Mouse (Mus musculus) lung, adult 2 months (tissue): ENCODE measurements around the gene Slfn5. TPM values are rescaled to one million over a fixed set of nuclear protein-coding genes. Genes with fewer than 3 reads are reported as not detected.
A peak's percentile ranks its signal among the peaks of the same experiment; 100 is the strongest.
"Not testable (repeated sequence)": the region's sequence is repeated elsewhere in the genome, so short reads cannot be mapped to it uniquely, and the experiment has no call there.

Experiments
- DNase-seq: peaks from one replicate; pipeline ENCODE4 v3.0.0; 2022
- H3K4me1 ChIP-seq: fragments of 200-500 bp; 2 replicates; pipeline ENCODE4 v1.6.1; 2011; ENCODE audit warnings: low read length; ENCODE audit not compliant: control insufficient read depth, insufficient read depth
- H3K4me3 ChIP-seq: fragments of 200-500 bp; replicated peaks from 2 replicates; pipeline ENCODE3; 2011; ENCODE audit warnings: low read depth, mild to moderate bottlenecking, control low read depth, low read length; ENCODE audit errors: extremely low read depth
- CTCF ChIP-seq: fragments of 200-500 bp; IDR thresholded peaks from 2 replicates; pipeline ENCODE4 v1.5.1; 2011; ENCODE audit warnings: mild to moderate bottlenecking, low read length, control low read depth; ENCODE audit not compliant: insufficient read depth
- POLR2A ChIP-seq: fragments of 200-500 bp; IDR thresholded peaks from 2 replicates; pipeline ENCODE4 v1.6.1; 2011; ENCODE audit warnings: low read depth, mild to moderate bottlenecking, control low read depth, low read length, borderline replicate concordance; ENCODE audit errors: extremely low read depth
- WGBS: fragments of 180-500 bp; shearing (Covaris S2); methylation state at CpG from one replicate; pipeline ENCODE4 v1.1.7; 2018; 5-methylcytosine and 5-hydroxymethylcytosine counted together
- polyA plus RNA-seq: library from polyadenylated mRNA; depleted of rRNA; stranded (reverse); fragments of >200 nt; gene quantifications from 2 replicates; pipeline ENCODE4 v1.2.3, GENCODE M21; 2012

Gene Slfn5
- polyA plus RNA-seq, 1 experiment: 25.1 TPM

DNA sequence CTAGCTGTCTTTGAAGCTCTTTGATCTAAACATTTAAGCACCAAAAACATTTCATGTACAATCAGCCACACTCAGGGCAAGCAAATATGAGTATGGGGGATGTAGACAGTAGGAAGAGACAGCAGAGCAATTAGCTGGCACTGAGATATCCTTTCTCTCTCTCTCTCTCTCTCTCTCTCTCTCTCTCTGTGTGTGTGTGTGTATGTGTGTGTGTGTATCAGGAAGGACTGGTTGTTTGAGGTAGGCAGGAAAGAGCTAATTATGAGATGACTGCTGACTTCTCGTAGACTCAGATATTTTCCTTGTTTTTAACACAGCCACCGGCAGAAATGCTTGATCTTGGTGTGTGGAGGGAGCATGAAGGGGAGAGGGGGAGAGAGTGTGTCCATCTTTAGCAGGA lies 10.6 kb downstream of the Slfn5 start:
- WGBS: 30% methylated on average over 2 of the region's 2 CpGs
- TF ChIP-seq CTCF (no peak), POLR2A (no peak)
- no peak overlapping the region for H3K4me3 ChIP-seq
- peaks cover 3% of the 10 kb centered on the region; the same call in 1 of the 2 replicates for H3K4me1 ChIP-seq
- no peak for DNase-seq

DNA sequence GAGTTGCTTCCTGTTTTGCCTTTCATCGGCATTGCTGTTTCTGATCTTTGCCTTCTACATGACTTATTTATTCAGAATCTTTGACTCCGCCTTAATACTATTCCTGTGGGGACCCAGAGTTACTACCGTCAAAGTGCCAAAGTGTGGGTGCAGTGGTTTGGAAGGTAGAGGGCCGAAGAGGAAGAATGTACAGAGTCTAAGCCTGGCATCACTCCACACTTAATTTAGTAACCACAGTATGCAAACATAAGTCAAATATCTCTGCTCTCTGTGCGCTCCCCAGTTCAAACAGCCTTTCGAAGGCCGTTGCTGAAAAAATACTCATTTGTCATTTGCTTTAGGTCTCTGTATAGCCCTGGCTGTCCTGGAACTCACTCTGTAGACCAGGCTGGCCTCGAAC lies 11.1 kb downstream of the Slfn5 start:
- WGBS: 49% methylated on average over 8 of the region's 8 CpGs

DNA sequence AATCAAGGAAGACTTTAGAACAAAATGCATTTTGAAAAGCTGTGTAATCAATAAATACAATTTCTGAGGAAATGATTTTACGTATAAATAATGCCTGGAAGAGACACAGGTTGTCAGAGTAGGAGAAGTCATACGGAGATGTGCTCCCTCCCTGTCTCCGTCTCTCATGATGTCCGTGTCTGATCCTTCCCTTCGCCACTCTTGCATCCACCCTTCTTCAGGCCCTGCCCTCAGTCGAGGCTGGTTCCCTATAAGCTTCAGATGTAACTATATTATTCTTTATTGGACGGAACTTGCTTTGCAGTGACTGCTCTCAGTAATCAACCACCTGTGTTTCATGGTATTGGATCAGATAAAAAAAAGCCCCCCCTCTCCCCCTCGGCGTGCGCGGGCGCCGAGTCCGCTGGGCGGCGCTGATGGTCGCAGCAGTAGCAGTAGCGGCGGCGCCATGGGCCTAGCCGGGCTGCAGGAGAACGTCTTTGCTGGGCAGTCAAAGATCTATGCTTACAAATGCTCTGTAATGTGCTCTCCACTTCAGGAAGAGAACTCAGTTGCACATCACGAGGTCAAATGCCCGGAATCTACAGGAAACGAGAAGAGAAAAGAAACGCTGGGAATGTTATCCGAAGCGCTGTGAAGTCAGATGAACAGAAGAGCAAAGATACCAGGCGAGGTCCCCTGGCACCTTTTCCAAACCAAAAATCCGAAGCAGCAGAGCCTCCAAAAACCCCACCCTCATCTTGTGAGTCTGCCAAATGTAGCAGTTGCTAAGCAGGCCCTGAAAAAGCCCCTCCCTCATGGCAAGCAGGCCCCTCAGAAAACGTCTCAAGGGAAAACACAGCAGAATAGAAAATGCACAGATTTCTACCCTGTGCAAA lies 19.8 kb downstream of the Slfn5 start:
- WGBS: 16% methylated on average over 31 of the region's 31 CpGs
- peak; percentile 7; the same call in 1 of the 2 replicates for TF ChIP-seq CTCF
- TF ChIP-seq POLR2A: no peak
- peak overlapping the region; percentile 4 for H3K4me3 ChIP-seq
- peaks cover 6% of the 10 kb centered on the region for H3K4me1 ChIP-seq
- DNase-seq: no peak

More for the DNA sequence above, 11.1 kb downstream of the Slfn5 start:
- Histone ChIP-seq H3K4me1 (peaks cover 3% of the 10 kb centered on the region; the same call in 1 of the 2 replicates), H3K4me3 (no peak overlapping the region)
- no peak for DNase-seq
- no peak for TF ChIP-seq CTCF
- TF ChIP-seq POLR2A: no peak

DNA sequence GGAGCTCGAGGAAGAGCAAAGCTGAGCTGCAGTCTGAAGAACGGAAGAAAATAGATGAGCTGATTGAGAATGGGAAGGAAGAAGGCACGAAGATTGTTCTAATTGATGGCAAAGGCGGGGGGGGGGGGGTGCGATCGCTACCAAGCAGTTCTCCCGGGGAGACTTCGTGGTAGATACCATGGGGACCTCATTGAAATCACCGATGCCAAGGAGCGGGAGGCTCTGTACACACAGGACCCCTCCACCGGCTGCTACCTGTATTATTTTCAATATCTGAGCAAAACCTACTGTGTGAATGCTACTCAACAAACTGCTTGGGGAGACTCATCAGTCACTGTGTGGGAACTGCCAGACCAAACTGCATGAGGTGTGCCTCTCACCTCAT lies 20.4 kb downstream of the Slfn5 start:
- peaks cover 6% of the 10 kb centered on the region for H3K4me1 ChIP-seq
- TF ChIP-seq POLR2A (no peak), CTCF (no peak)
- 78% methylated on average over 9 of the region's 11 CpGs for WGBS
- H3K4me3 ChIP-seq: no peak overlapping the region
- DNase-seq: no peak

DNA sequence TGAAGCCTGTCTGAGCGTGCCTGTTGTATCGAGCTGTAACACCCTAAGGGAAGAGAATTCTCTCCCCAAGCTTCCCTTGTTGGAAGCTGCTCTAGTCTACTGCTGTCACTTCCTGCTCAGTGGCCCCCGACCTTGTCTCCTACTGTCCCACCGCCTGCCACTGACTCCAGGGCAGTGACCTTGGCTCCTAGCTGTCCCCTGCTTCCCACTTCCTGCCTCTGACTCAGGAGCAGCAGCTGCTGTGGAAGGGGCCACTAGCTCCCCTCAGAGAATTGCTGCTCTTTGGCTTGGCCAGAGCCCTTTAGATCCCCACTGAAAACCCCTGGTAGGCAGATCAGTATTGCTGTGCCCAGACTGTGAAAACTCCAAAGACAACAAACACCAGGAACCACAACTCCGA lies 22.8 kb downstream of the Slfn5 start:
- TF ChIP-seq CTCF (no peak), POLR2A (no peak)
- DNase-seq: no peak
- no peak overlapping the region for H3K4me3 ChIP-seq
- WGBS: 32% methylated on average over 5 of the region's 5 CpGs
- H3K4me1 ChIP-seq: peaks cover 6% of the 10 kb centered on the region

DNA sequence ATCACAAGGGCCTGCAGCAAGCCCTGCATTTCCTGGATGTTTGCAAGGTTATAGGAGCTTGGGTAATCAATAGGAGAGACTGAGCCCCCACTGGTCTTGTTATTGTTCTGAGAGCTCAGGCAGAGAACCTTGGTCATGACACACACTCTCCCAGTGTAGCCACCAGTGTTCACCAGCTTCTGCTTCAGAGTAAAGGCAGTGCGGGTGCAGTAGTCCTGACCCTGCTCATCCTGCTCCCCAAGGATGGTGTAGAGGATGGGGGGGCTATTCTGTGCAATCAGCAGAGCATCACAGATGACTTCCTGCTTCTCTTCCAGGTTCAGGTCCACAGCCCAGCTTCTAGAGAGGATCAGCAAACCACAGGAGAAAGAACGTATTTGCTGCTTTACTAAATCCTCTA lies 31.3 kb downstream of the Slfn5 start:
- not testable (repeated sequence) for H3K4me3 ChIP-seq, DNase-seq, H3K4me1 ChIP-seq
- 78% methylated on average over 2 of the region's 2 CpGs for WGBS

DNA sequence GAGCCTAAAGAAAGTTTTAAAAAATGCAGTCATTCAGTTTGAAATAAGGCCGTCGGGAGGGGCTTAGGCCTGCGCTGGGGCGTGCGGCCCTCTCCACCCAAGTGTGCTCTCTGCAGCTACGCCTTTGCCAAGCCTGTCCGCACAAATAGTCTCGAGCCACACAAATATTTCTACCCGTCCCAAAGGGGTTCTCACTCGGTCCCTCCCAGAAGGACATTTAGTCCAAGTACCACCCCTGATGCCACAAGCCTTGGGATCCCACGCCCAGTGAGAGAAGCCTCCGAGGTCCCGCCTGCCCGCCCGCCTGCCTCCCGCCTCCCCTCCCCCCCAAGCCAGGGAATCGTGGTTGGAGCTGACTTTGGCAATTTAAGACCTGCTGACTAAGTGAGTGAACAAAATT lies 32.0 kb downstream of the Slfn5 start:
- WGBS: 84% methylated on average over 17 of the region's 17 CpGs
- Histone ChIP-seq H3K4me3 (no peak overlapping the region), H3K4me1 (no peaks in the 10 kb centered on the region)
- no peak for TF ChIP-seq POLR2A
- no peak for TF ChIP-seq CTCF
- DNase-seq: no peak

DNA sequence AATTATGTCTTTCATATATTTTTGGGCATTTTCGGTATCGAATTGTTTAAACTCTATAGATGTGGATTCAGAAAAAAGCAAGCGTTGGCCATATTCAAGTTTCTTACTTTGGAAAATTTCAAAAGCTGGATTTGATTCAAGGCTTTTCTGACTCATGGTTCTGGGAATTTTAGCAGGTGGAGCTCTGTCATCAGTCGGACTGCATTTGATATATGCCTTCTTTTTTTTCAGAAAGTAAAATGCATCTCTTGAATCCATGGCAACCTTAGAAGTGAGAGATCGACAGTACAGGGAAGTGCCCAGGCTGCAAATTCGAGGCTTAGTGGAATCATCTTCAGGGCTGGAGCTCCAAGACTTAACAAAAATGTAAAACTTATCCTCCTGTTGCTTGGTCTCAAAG lies 36.5 kb downstream of the Slfn5 start:
- WGBS: 86% methylated on average over 6 of the region's 6 CpGs
- no peak for DNase-seq
- no peak for TF ChIP-seq POLR2A
- TF ChIP-seq CTCF: no peak
- H3K4me1 ChIP-seq: no peaks in the 10 kb centered on the region
- no peak overlapping the region for H3K4me3 ChIP-seq

DNA sequence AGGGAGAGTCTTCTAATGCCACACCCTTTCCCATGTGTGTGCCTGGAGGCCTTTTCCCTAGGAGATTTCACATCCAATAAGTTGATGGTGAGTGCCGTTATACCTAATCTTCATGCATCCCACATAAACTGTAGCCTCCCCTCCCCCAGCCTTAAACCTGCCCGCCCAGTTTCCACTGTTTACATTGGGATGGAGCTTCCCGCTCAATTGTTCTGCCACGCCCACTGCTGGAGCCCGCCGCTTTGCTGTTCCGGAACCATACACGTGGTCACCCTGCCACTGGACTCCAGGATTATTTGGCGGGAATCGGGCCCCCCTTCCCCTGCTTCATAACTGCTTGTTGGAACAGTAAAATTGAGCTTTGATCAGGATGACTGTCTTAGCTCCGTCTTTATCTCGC lies 38.2 kb downstream of the Slfn5 start:
- DNase-seq: no peak
- no peak overlapping the region for H3K4me3 ChIP-seq
- H3K4me1 ChIP-seq: no peaks in the 10 kb centered on the region
- TF ChIP-seq POLR2A: no peak
- no peak for TF ChIP-seq CTCF
- WGBS: 27% methylated on average over 12 of the region's 12 CpGs

DNA sequence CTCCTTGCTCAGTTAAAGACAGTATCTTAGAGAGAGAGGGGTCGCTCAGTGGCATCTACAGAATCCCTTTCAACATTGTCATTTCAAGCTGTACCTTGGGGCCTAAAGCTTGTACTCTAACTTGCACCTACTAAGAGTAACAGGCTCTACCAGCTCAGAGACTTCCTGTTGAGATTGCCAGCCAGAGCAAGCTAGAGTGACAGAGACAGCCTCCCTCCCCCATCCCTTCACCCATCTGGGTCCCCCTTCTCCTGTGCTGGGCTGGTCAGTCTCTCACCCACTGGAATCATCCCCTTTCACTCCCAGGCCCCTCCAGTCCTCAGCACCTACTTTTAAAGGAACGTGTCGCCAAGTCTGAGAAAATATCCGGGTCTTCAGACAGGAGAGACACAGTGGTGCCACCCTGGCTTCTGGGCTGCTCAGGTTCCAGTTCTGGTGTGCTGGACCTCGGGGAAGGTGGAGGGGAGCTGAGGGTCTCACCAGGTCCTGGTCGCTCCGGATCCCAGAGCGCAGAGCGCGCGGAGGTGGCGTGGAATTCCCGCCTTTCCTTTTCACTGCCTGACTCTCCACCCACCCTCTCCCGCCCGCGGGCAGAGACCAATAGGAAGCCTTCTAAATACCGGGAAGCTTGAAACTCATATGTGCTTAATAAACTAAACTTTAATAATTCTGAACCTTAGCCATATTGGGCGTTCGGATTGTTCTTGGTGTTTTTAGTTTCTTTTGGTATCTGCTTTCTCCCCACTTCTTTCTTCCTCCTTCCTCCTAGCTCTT lies 39.6 kb downstream of the Slfn5 start:
- H3K4me3 ChIP-seq: peak overlapping the region; percentile 64
- H3K4me1 ChIP-seq, DNase-seq: not testable (repeated sequence)
- WGBS: 4% methylated on average over 19 of the region's 19 CpGs
